Mouse (Mus musculus): ENCODE results near the gene Chrm3. TPM values are rescaled to one million over a fixed set of nuclear protein-coding genes. Genes with fewer than 3 reads are reported as not detected.

The Chrm3 gene
- polyA plus RNA-seq, 1 experiment: not detected

- no peaks in the 10 kb centered on the region for H3K9me3 ChIP-seq (replicated peaks; ENCODE audit: control insufficient read depth, insufficient read depth, low read length, poor library complexity, severe bottlenecking)
- H3K4me3 ChIP-seq (ENCODE audit: low read depth, low read length): no peak overlapping the region
- H3K36me3 ChIP-seq (ENCODE audit: control insufficient read depth, insufficient read depth, low read length, poor library complexity, severe bottlenecking): no peaks in the 10 kb centered on the region
- no peaks in the 10 kb centered on the region for H3K4me1 ChIP-seq (ENCODE audit: control insufficient read depth, insufficient read depth, low read length)
- H3K9ac ChIP-seq (ENCODE audit: low read depth, poor library complexity, severe bottlenecking): no peak overlapping the region
- TF ChIP-seq CTCF (IDR thresholded peaks at IDR 0.05; ENCODE audit: low read depth, low read length): no peak
- TF ChIP-seq EP300 (IDR thresholded peaks at IDR 0.05; ENCODE audit: insufficient read depth, low read depth, low read length): no peak
- no peak for TF ChIP-seq POLR2A (IDR thresholded peaks at IDR 0.05; ENCODE audit: insufficient read depth, low read length)
- no peak overlapping the region for H3K27ac ChIP-seq (ENCODE audit: insufficient read depth, low read length)
- no peaks in the 10 kb centered on the region for H3K27me3 ChIP-seq (ENCODE audit: control insufficient read depth, insufficient read depth, low read length, poor library complexity, severe bottlenecking)
Measured at GRCm38 (mm10) chr13:10220403-10220802, 140.2 kb downstream of the Chrm3 start.

GRCm38 (mm10) chr13:10212112-10212511 is 148.5 kb downstream of the Chrm3 start:
- Histone ChIP-seq H3K4me3 (ENCODE audit: low read depth, low read length) (no peak overlapping the region), H3K27me3 (ENCODE audit: control insufficient read depth, insufficient read depth, low read length, poor library complexity, severe bottlenecking) (no peaks in the 10 kb centered on the region), H3K27ac (ENCODE audit: insufficient read depth, low read length) (no peak overlapping the region), H3K4me1 (ENCODE audit: control insufficient read depth, insufficient read depth, low read length) (no peaks in the 10 kb centered on the region), H3K36me3 (ENCODE audit: control insufficient read depth, insufficient read depth, low read length, poor library complexity, severe bottlenecking) (no peaks in the 10 kb centered on the region), H3K9me3 (replicated peaks; ENCODE audit: control insufficient read depth, insufficient read depth, low read length, poor library complexity, severe bottlenecking) (no peaks in the 10 kb centered on the region), H3K9ac (ENCODE audit: low read depth, poor library complexity, severe bottlenecking) (no peak overlapping the region)
- TF ChIP-seq POLR2A (IDR thresholded peaks at IDR 0.05; ENCODE audit: insufficient read depth, low read length) (no peak), CTCF (IDR thresholded peaks at IDR 0.05; ENCODE audit: low read depth, low read length) (no peak), EP300 (IDR thresholded peaks at IDR 0.05; ENCODE audit: insufficient read depth, low read depth, low read length) (no peak)

DNA sequence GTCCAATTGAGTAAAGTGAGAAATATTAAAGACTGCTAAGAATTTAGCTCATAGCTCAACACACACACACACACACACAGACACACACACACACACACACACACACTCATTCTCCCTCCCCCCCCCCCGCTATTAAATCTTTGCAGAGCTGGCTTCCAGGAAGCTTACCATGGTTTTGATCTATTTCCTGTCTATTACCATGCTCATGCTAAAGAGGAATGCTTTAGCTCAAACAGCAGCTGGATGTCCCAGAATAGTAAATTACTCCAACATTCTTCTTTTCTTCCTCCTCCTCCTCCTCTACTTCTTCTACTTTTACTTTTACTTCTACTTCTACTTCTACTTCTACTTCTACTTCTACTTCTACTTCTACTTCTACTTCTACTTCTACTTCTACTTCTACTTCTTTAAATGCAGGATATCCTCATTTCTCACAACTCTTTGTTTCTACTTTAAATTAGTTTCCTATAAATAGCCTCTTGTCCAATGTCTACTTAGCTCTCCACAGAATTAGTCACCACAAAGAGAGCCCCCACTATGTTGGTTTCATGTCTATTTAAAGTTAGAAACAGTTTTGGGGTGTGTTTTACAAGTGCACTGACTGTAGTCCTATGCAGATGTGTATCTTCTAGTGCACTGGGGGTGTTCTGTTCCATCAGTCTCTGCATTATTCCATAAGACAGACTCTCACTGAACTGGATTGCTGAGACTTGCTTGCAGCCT is 150.0 kb downstream of the Chrm3 start:
- no peak overlapping the region for H3K4me3 ChIP-seq (ENCODE audit: low read depth, low read length)
- H3K27ac ChIP-seq (ENCODE audit: insufficient read depth, low read length): no peak overlapping the region
- no peaks in the 10 kb centered on the region for H3K4me1 ChIP-seq (ENCODE audit: control insufficient read depth, insufficient read depth, low read length)
- no peaks in the 10 kb centered on the region for H3K9me3 ChIP-seq (replicated peaks; ENCODE audit: control insufficient read depth, insufficient read depth, low read length, poor library complexity, severe bottlenecking)
- TF ChIP-seq POLR2A (IDR thresholded peaks at IDR 0.05; ENCODE audit: insufficient read depth, low read length) (no peak), EP300 (IDR thresholded peaks at IDR 0.05; ENCODE audit: insufficient read depth, low read depth, low read length) (no peak), CTCF (IDR thresholded peaks at IDR 0.05; ENCODE audit: low read depth, low read length) (no peak)
- no peaks in the 10 kb centered on the region for H3K27me3 ChIP-seq (ENCODE audit: control insufficient read depth, insufficient read depth, low read length, poor library complexity, severe bottlenecking)
- H3K36me3 ChIP-seq (ENCODE audit: control insufficient read depth, insufficient read depth, low read length, poor library complexity, severe bottlenecking): no peaks in the 10 kb centered on the region
- no peak overlapping the region for H3K9ac ChIP-seq (ENCODE audit: low read depth, poor library complexity, severe bottlenecking)

DNA sequence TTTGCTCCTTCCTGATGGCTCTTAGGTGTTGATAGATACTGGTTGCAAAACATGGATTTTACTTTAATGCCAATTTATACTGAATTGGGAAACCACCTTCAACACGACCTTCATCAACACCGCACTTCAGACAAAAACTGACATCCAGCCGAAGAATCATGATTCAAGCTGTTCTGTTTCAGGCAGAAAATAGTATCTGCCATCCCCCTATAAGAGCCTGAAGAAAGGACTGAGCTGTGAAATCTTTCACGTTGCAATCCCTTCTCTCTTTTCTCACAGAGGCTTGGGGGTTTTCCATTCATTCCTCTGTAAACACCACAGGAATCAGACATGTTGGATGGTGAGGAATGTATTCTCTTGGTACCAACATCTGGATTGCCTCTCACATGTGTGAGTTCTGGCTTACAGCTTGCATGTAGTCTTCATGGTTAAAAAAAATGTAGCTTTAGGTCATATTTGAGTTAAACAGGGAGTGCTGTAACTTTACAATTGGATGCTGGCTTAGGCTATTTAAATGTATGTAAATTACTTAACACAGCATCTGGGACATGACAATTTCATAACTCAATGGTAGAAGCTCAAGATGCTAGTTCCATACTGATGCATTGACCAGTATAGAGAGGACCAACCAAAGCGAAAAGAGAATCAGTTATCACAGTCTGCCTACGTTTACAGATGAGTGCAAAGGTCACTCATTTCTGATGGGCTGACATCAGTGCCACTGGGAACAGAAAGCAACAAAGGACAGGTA is 161.3 kb downstream of the Chrm3 start:
- no peaks in the 10 kb centered on the region for H3K36me3 ChIP-seq (ENCODE audit: control insufficient read depth, insufficient read depth, low read length, poor library complexity, severe bottlenecking)
- no peaks in the 10 kb centered on the region for H3K9me3 ChIP-seq (replicated peaks; ENCODE audit: control insufficient read depth, insufficient read depth, low read length, poor library complexity, severe bottlenecking)
- H3K4me3 ChIP-seq (ENCODE audit: low read depth, low read length): no peak overlapping the region
- no peaks in the 10 kb centered on the region for H3K27me3 ChIP-seq (ENCODE audit: control insufficient read depth, insufficient read depth, low read length, poor library complexity, severe bottlenecking)
- TF ChIP-seq EP300 (IDR thresholded peaks at IDR 0.05; ENCODE audit: insufficient read depth, low read depth, low read length): no peak
- TF ChIP-seq POLR2A (IDR thresholded peaks at IDR 0.05; ENCODE audit: insufficient read depth, low read length): no peak
- TF ChIP-seq CTCF (IDR thresholded peaks at IDR 0.05; ENCODE audit: low read depth, low read length): no peak
- H3K27ac ChIP-seq (ENCODE audit: insufficient read depth, low read length): no peak overlapping the region
- no peaks in the 10 kb centered on the region for H3K4me1 ChIP-seq (ENCODE audit: control insufficient read depth, insufficient read depth, low read length)
- no peak overlapping the region for H3K9ac ChIP-seq (ENCODE audit: low read depth, poor library complexity, severe bottlenecking)

DNA sequence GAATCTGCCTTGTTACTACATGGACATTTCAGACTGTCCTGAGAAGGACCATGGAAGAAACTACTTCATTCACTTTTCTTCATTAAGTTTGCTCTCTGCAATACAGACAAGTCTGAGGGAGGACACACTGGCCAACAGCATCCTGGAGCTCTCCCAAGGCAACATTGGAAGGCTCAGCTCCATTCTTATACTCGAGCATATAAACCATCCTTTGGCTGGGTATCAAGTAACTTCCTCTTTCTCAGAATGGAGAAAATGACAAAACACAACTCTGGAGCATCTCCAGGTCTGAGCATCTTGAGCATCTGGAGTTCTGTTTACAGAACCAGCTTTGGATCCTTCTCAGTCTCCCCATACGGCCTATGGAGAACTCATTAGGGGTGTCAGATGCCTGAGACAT is 170.8 kb downstream of the Chrm3 start:
- TF ChIP-seq EP300 (IDR thresholded peaks at IDR 0.05; ENCODE audit: insufficient read depth, low read depth, low read length): no peak
- TF ChIP-seq CTCF (IDR thresholded peaks at IDR 0.05; ENCODE audit: low read depth, low read length): no peak
- TF ChIP-seq POLR2A (IDR thresholded peaks at IDR 0.05; ENCODE audit: insufficient read depth, low read length): no peak

DNA sequence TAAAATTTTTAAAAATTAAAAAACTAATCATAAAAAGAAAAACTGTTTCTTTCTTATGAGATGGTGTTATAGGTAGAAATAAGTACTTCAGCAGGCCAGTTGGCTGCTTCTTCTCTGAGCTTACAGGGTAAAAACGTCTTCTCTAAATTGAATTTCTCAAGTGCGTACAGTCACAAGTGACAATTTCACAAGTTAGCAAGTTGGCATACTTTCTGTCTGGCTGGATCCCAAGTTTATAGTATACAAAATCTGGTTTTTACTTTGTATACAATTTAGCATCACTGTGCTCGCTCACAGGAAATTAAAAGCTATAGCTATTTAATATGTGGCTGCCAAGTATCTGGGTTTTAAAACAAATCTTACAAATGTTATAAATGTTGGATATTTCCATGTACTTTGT is 172.7 kb downstream of the Chrm3 start:
- H3K27me3 ChIP-seq (ENCODE audit: control insufficient read depth, insufficient read depth, low read length, poor library complexity, severe bottlenecking): no peaks in the 10 kb centered on the region
- H3K4me1 ChIP-seq (ENCODE audit: control insufficient read depth, insufficient read depth, low read length): no peaks in the 10 kb centered on the region
- H3K9ac ChIP-seq (ENCODE audit: low read depth, poor library complexity, severe bottlenecking): no peak overlapping the region
- no peaks in the 10 kb centered on the region for H3K36me3 ChIP-seq (ENCODE audit: control insufficient read depth, insufficient read depth, low read length, poor library complexity, severe bottlenecking)
- H3K4me3 ChIP-seq (ENCODE audit: low read depth, low read length): no peak overlapping the region
- H3K9me3 ChIP-seq (replicated peaks; ENCODE audit: control insufficient read depth, insufficient read depth, low read length, poor library complexity, severe bottlenecking): no peaks in the 10 kb centered on the region
- no peak overlapping the region for H3K27ac ChIP-seq (ENCODE audit: insufficient read depth, low read length)
- TF ChIP-seq POLR2A (IDR thresholded peaks at IDR 0.05; ENCODE audit: insufficient read depth, low read length) (no peak), EP300 (IDR thresholded peaks at IDR 0.05; ENCODE audit: insufficient read depth, low read depth, low read length) (no peak), CTCF (IDR thresholded peaks at IDR 0.05; ENCODE audit: low read depth, low read length) (no peak)

More for the DNA sequence above, 170.8 kb downstream of the Chrm3 start:
- no peak overlapping the region for H3K27ac ChIP-seq (ENCODE audit: insufficient read depth, low read length)
- no peak overlapping the region for H3K4me3 ChIP-seq (ENCODE audit: low read depth, low read length)
- no peak overlapping the region for H3K9ac ChIP-seq (ENCODE audit: low read depth, poor library complexity, severe bottlenecking)
- no peaks in the 10 kb centered on the region for H3K4me1 ChIP-seq (ENCODE audit: control insufficient read depth, insufficient read depth, low read length)
- H3K36me3 ChIP-seq (ENCODE audit: control insufficient read depth, insufficient read depth, low read length, poor library complexity, severe bottlenecking): no peaks in the 10 kb centered on the region
- H3K9me3 ChIP-seq (replicated peaks; ENCODE audit: control insufficient read depth, insufficient read depth, low read length, poor library complexity, severe bottlenecking): no peaks in the 10 kb centered on the region
- H3K27me3 ChIP-seq (ENCODE audit: control insufficient read depth, insufficient read depth, low read length, poor library complexity, severe bottlenecking): no peaks in the 10 kb centered on the region
